Mouse (Mus musculus) heart, postnatal 0 days (tissue): Measurements from ENCODE around the gene Erp29. TPM values are rescaled to one million over a fixed set of nuclear protein-coding genes. Genes with fewer than 3 reads are reported as not detected.

Source experiments
- ATAC-seq: fragments of 200-750 bp; cut with Nextera tagmentation; 2 replicates; pipeline ENCODE4 v1.8.0; 2017; ENCODE audit warnings: low read depth, moderate number of reproducible peaks, moderate library complexity; ENCODE audit not compliant: insufficient read depth
- DNase-seq: peaks from one replicate; pipeline ENCODE4 v3.0.0-alpha.2; 2016; ENCODE audit warnings: low spot score
- H3K27ac ChIP-seq: fragments of 300-500 bp; sonication (generic); 2 replicates; pipeline ENCODE4 v1.5.1; 2014; ENCODE audit warnings: low read depth, mild to moderate bottlenecking
- H3K27me3 ChIP-seq: fragments of 300-500 bp; sonication (generic); 2 replicates; pipeline ENCODE4 v1.6.1; 2014; ENCODE audit warnings: low read length, mixed read lengths; ENCODE audit not compliant: control insufficient read depth, insufficient read depth
- H3K36me3 ChIP-seq: fragments of 300-500 bp; sonication (generic); replicated peaks from 2 replicates; pipeline ENCODE4 v1.6.1; 2014; ENCODE audit warnings: low read length, mixed read lengths; ENCODE audit not compliant: control insufficient read depth, insufficient read depth
- H3K4me1 ChIP-seq: fragments of 300-500 bp; sonication (generic); 2 replicates; pipeline ENCODE4 v1.6.1; 2014; ENCODE audit warnings: antibody characterized with exemption; ENCODE audit not compliant: control insufficient read depth, insufficient read depth
- H3K4me2 ChIP-seq: fragments of 300-500 bp; sonication (generic); 2 replicates; pipeline ENCODE4 v1.6.1; 2014; ENCODE audit warnings: low read depth, mild to moderate bottlenecking, low read length, moderate library complexity
- H3K4me3 ChIP-seq: fragments of 300-500 bp; sonication (generic); 2 replicates; pipeline ENCODE4 v1.5.1; 2014; ENCODE audit warnings: low read depth, low read length
- H3K9ac ChIP-seq: fragments of 300-500 bp; sonication (generic); replicated peaks from 2 replicates; pipeline ENCODE4 v1.6.1; 2014; ENCODE audit warnings: low read depth, low read length, mixed read lengths
- H3K9me3 ChIP-seq: fragments of 300-500 bp; sonication (generic); replicated peaks from 2 replicates; pipeline ENCODE4 v1.6.1; 2016; ENCODE audit warnings: low read length; ENCODE audit not compliant: control insufficient read depth
- CTCF ChIP-seq: IDR thresholded peaks from 2 replicates; pipeline ENCODE4 v1.5.1; 2016; ENCODE audit warnings: antibody characterized with exemption, control low read depth, low read depth
- EP300 ChIP-seq: IDR thresholded peaks from 2 replicates; pipeline ENCODE4 v1.6.1; 2016; ENCODE audit warnings: antibody characterized with exemption, low read depth
- WGBS: fragments of 180-500 bp; shearing (Covaris S2); extraction: QIAGEN DNeasy Blood & Tissue Kit; methylation state at CpG from one replicate; pipeline ENCODE4 v1.1.7; 2014; 5-methylcytosine and 5-hydroxymethylcytosine counted together
- polyA plus RNA-seq: library from polyadenylated mRNA; unstranded; fragments of >200 nt; fragmentation: Nextera tagmentation; extraction: Ambion mirVana; gene quantifications from 2 replicates; pipeline ENCODE4 v1.2.1, GENCODE M21; 2015
- total RNA-seq: library from RNA; depleted of rRNA; stranded (reverse); fragments of >200 nt; gene quantifications from 2 replicates; pipeline ENCODE4 v1.2.3, GENCODE M21; 2014; ENCODE audit warnings: low replicate concordance

Gene Erp29
- total and polyA plus RNA-seq, 2 experiments from 2014 or later: 32.5 to 89.3 TPM

- no peak overlapping the region for H3K4me3 ChIP-seq
- ATAC-seq (no peak), DNase-seq (no peak)
- H3K27me3 ChIP-seq: no peaks in the 10 kb centered on the region
- H3K4me1 ChIP-seq: no peaks in the 10 kb centered on the region
- no peaks in the 10 kb centered on the region for H3K9me3 ChIP-seq
- no peak for TF ChIP-seq CTCF
- TF ChIP-seq EP300: no peak
- H3K4me2 ChIP-seq: no peak overlapping the region
- WGBS: 88% methylated on average over 6 of the region's 6 CpGs
- H3K27ac ChIP-seq: no peak overlapping the region
- H3K9ac ChIP-seq: no peak overlapping the region
- H3K36me3 ChIP-seq: peaks cover 98% of the 10 kb centered on the region
These were observed 29.5 kb downstream of the Erp29 start for GRCm38 (mm10) chr5:121422787-121423186.

GRCm38 (mm10) chr5:121420721-121421120, 31.6 kb downstream of the Erp29 start:
- no peak for ATAC-seq
- H3K9me3 ChIP-seq: no peaks in the 10 kb centered on the region
- peaks cover 98% of the 10 kb centered on the region for H3K36me3 ChIP-seq
- no peaks in the 10 kb centered on the region for H3K27me3 ChIP-seq
- no peak overlapping the region for H3K27ac ChIP-seq
- TF ChIP-seq EP300: no peak
- TF ChIP-seq CTCF: no peak
- DNase-seq: no peak
- H3K4me1 ChIP-seq: no peaks in the 10 kb centered on the region
- H3K9ac ChIP-seq: no peak overlapping the region
- 92% methylated on average over 9 of the region's 9 CpGs for WGBS
- no peak overlapping the region for H3K4me3 ChIP-seq
- H3K4me2 ChIP-seq: no peak overlapping the region

GRCm38 (mm10) chr5:121410975-121411374, 41.3 kb downstream of the Erp29 start:
- WGBS: 87% methylated on average over 4 of the region's 4 CpGs
- no peak for DNase-seq
- no peaks in the 10 kb centered on the region for H3K27me3 ChIP-seq
- ATAC-seq: no peak
- H3K4me1 ChIP-seq: no peaks in the 10 kb centered on the region
- H3K36me3 ChIP-seq: peaks cover 82% of the 10 kb centered on the region
- H3K9ac ChIP-seq: no peak overlapping the region
- H3K9me3 ChIP-seq: no peaks in the 10 kb centered on the region
- TF ChIP-seq EP300 (no peak), CTCF (no peak)
- H3K4me2 ChIP-seq: no peak overlapping the region
- H3K4me3 ChIP-seq: no peak overlapping the region
- no peak overlapping the region for H3K27ac ChIP-seq

GRCm38 (mm10) chr5:121407856-121408255, 44.5 kb downstream of the Erp29 start:
- H3K4me2 ChIP-seq: no peak overlapping the region
- 88% methylated on average over 8 of the region's 8 CpGs for WGBS
- TF ChIP-seq EP300 (no peak), CTCF (no peak)
- H3K4me1 ChIP-seq: 0 out of 2 replicates have a peak, but pooled peaks cover 4% of the 10 kb centered on the region
- ATAC-seq (no peak), DNase-seq (no peak)
- H3K4me3 ChIP-seq: no peak overlapping the region
- H3K36me3 ChIP-seq: peaks cover 52% of the 10 kb centered on the region
- no peak overlapping the region for H3K9ac ChIP-seq
- no peaks in the 10 kb centered on the region for H3K27me3 ChIP-seq
- H3K9me3 ChIP-seq: no peaks in the 10 kb centered on the region
- no peak overlapping the region for H3K27ac ChIP-seq

GRCm38 (mm10) chr5:121400849-121401248, 51.5 kb downstream of the Erp29 start:
- Histone ChIP-seq H3K36me3 (no peaks in the 10 kb centered on the region), H3K4me1 (peaks cover 13% of the 10 kb centered on the region), H3K27me3 (no peaks in the 10 kb centered on the region), H3K4me2 (no peak overlapping the region), H3K27ac (no peak overlapping the region), H3K4me3 (no peak overlapping the region), H3K9me3 (no peaks in the 10 kb centered on the region), H3K9ac (no peak overlapping the region)
- TF ChIP-seq EP300 (no peak), CTCF (no peak)
- ATAC-seq: no peak
- no peak for DNase-seq
- WGBS: 66% methylated on average over 5 of the region's 5 CpGs

- ATAC-seq: no peak
- Histone ChIP-seq H3K9ac (no peak overlapping the region), H3K27ac (no peak overlapping the region), H3K4me3 (no peak overlapping the region), H3K36me3 (no peaks in the 10 kb centered on the region), H3K4me1 (peaks cover 13% of the 10 kb centered on the region), H3K9me3 (no peaks in the 10 kb centered on the region), H3K27me3 (no peaks in the 10 kb centered on the region), H3K4me2 (no peak overlapping the region)
- DNase-seq: no peak
- TF ChIP-seq CTCF (no peak), EP300 (no peak)
- WGBS: 54% methylated on average over 5 of the region's 5 CpGs
These were observed 52.2 kb downstream of the Erp29 start for GRCm38 (mm10) chr5:121400064-121400463.
